Mouse (Mus musculus): ENCODE data around the gene Awat2. TPM values are rescaled to one million over a fixed set of nuclear protein-coding genes. Genes with fewer than 3 reads are reported as not detected.
A peak's percentile ranks its signal among the peaks of the same experiment; 100 is the strongest.

Awat2 gene
- polyA plus RNA-seq, 1 experiment from 2014 or later = 1.0 TPM

MicroRNAs within 50 kb of the gene (microRNA counts, 519-probe panel; counts per million panel counts)
- 3,100 counts per million, percentile 37 among the panel's probes with 10 or more counts for microRNA mmu-miR-676

Small RNA genes within 50 kb of the gene (microRNA-seq; reads per million reads assigned to microRNA genes)
- 517 reads per million, percentile 67 among the genes with 10 or more reads in this experiment for gene Mir676

Other genes with a start within 250 kb of the Awat2 start
- not detected in 2 replicates for gene Otud6a, start 13.7 kb downstream of the Awat2 start, polyA plus RNA-seq (2014; fragmentation: Nextera tagmentation; extraction: Ambion mirVana)
- 44.2 and 47.3 TPM in 2 replicates for gene Igbp1, start 51.6 kb upstream of the Awat2 start, polyA plus RNA-seq (2014; fragmentation: Nextera tagmentation; extraction: Ambion mirVana)
- gene Dgat2l6, start 82.1 kb upstream of the Awat2 start, polyA plus RNA-seq (2014; fragmentation: Nextera tagmentation; extraction: Ambion mirVana) = not detected in 2 replicates
- not detected in 2 replicates for gene Awat1, start 129.5 kb upstream of the Awat2 start, polyA plus RNA-seq (2014; fragmentation: Nextera tagmentation; extraction: Ambion mirVana)
- not detected in 2 replicates for gene P2ry4, start 152.2 kb upstream of the Awat2 start, polyA plus RNA-seq (2014; fragmentation: Nextera tagmentation; extraction: Ambion mirVana)
- not detected in 2 replicates for gene Arr3, start 162.8 kb upstream of the Awat2 start, polyA plus RNA-seq (2014; fragmentation: Nextera tagmentation; extraction: Ambion mirVana)
- gene Kif4, start 183.0 kb upstream of the Awat2 start, polyA plus RNA-seq (2014; fragmentation: Nextera tagmentation; extraction: Ambion mirVana) = 47.9 and 48.2 TPM in 2 replicates
- gene Pdzd11, start 183.9 kb upstream of the Awat2 start, polyA plus RNA-seq (2014; fragmentation: Nextera tagmentation; extraction: Ambion mirVana) = 116 and 118 TPM in 2 replicates